Mouse (Mus musculus) lung, postnatal 0 days (tissue): ENCODE results near the gene Aipl1.

ENCODE experiments used
- CTCF ChIP-seq: IDR thresholded peaks from 2 replicates; pipeline ENCODE4 v1.5.1; 2016; ENCODE audit warnings: antibody characterized with exemption, mild to moderate bottlenecking
- EP300 ChIP-seq: IDR thresholded peaks from 2 replicates; pipeline ENCODE4 v1.6.1; 2016; ENCODE audit warnings: antibody characterized with exemption, mild to moderate bottlenecking, control low read depth

GRCm38 (mm10) chr11:71985783-71986182 is 51.5 kb downstream of the Aipl1 start:
- no peak for TF ChIP-seq EP300
- no peak for TF ChIP-seq CTCF
